Mouse (Mus musculus) spleen, adult 2 months (tissue): ENCODE results near the gene Psmg4. TPM values are rescaled to one million over a fixed set of nuclear protein-coding genes. Genes with fewer than 3 reads are reported as not detected.
A peak's percentile ranks its signal among the peaks of the same experiment; 100 is the strongest.

Experiments used
- DNase-seq, 2 experiments: peaks; one replicate each; pipeline versions ENCODE4 v3.0.0 to v3.0.0-alpha.2; 2012 to 2021; ENCODE audit warnings: low spot score in 2 of 2, low read depth in 1 of 2
- H3K27ac ChIP-seq: fragments of 200-500 bp; 2 replicates; pipeline ENCODE4 v1.5.1; 2012; ENCODE audit warnings: low read length, inconsistent platforms; ENCODE audit not compliant: insufficient read depth
- H3K27me3 ChIP-seq: fragments of 200-500 bp; 2 replicates; pipeline ENCODE4 v1.6.1; 2012; ENCODE audit warnings: mild to moderate bottlenecking, moderate library complexity, low read length, inconsistent platforms; ENCODE audit not compliant: control insufficient read depth, insufficient read depth
- H3K36me3 ChIP-seq: fragments of 200-500 bp; 2 replicates; pipeline ENCODE4 v1.6.1; 2012; ENCODE audit warnings: mild to moderate bottlenecking, low read length, inconsistent platforms; ENCODE audit not compliant: control insufficient read depth, insufficient read depth
- H3K4me1 ChIP-seq: fragments of 200-500 bp; 2 replicates; pipeline ENCODE4 v1.6.1; 2011; ENCODE audit warnings: inconsistent platforms; ENCODE audit not compliant: control insufficient read depth, insufficient read depth, insufficient read length
- H3K4me3 ChIP-seq: fragments of 200-500 bp; 2 replicates; pipeline ENCODE4 v1.5.1; 2011; ENCODE audit warnings: mild to moderate bottlenecking, inconsistent platforms; ENCODE audit not compliant: insufficient read depth, insufficient read length; ENCODE audit errors: extremely low read depth
- CTCF ChIP-seq: fragments of 200-500 bp; IDR thresholded peaks from 2 replicates; pipeline ENCODE4 v1.5.1; 2011; ENCODE audit warnings: mild to moderate bottlenecking, inconsistent platforms; ENCODE audit not compliant: insufficient read depth, insufficient read length, insufficient replicate concordance; ENCODE audit errors: extremely low read depth
- POLR2A ChIP-seq: fragments of 200-500 bp; IDR thresholded peaks from 2 replicates; pipeline ENCODE4 v1.6.1; 2011; ENCODE audit warnings: low read depth, low read length, inconsistent platforms
- WGBS: fragments of 180-500 bp; shearing (Covaris S2); methylation state at CpG from one replicate; pipeline ENCODE4 v1.1.7; 2018; 5-methylcytosine and 5-hydroxymethylcytosine counted together
- polyA plus RNA-seq: library from polyadenylated mRNA; depleted of rRNA; stranded (reverse); fragments of >200 nt; gene quantifications from 2 replicates; pipeline ENCODE4 v1.2.3, GENCODE M21; 2012

Gene Psmg4
- polyA plus RNA-seq, 1 experiment, result 104 TPM

GRCm38 (mm10) chr13:34163304-34163975 is 676 bp downstream of the Psmg4 start:
- no peaks in the 10 kb centered on the region for H3K27me3 ChIP-seq
- 0 out of 2 replicates have a peak overlapping the region, but pooled peaks have one; percentile 43 for H3K27ac ChIP-seq
- H3K36me3 ChIP-seq, result peaks cover 3% of the 10 kb centered on the region; the same call in 1 of the 2 replicates
- no peak for TF ChIP-seq POLR2A
- TF ChIP-seq CTCF, result no peak
- DNase-seq, result no peak
- H3K4me1 ChIP-seq, result peaks cover 3% of the 10 kb centered on the region; the same call in 1 of the 2 replicates
- WGBS, result 17% methylated on average over 12 of the region's 12 CpGs
- peak overlapping the region; percentile 98 for H3K4me3 ChIP-seq

- Histone ChIP-seq H3K4me1 (no peaks in the 10 kb centered on the region), H3K36me3 (peaks cover 3% of the 10 kb centered on the region; the same call in 1 of the 2 replicates), H3K27ac (no peak overlapping the region), H3K27me3 (no peaks in the 10 kb centered on the region), H3K4me3 (no peak overlapping the region)
- DNase-seq, result no peak
- 94% methylated on average over 6 of the region's 6 CpGs for WGBS
- no peak for TF ChIP-seq CTCF
- no peak for TF ChIP-seq POLR2A
Measured at GRCm38 (mm10) chr13:34174025-34174424, 11.3 kb downstream of the Psmg4 start.

GRCm38 (mm10) chr13:34181624-34182023 is 18.9 kb downstream of the Psmg4 start:
- no peak overlapping the region for H3K27ac ChIP-seq
- no peak overlapping the region for H3K4me3 ChIP-seq
- 0 out of 2 replicates have a peak, but pooled peaks cover 4% of the 10 kb centered on the region for H3K36me3 ChIP-seq
- TF ChIP-seq POLR2A, result no peak
- no peak for TF ChIP-seq CTCF
- no peaks in the 10 kb centered on the region for H3K4me1 ChIP-seq
- no peak for DNase-seq
- no peaks in the 10 kb centered on the region for H3K27me3 ChIP-seq
- WGBS, result 80% methylated on average over 5 of the region's 5 CpGs

- H3K4me1 ChIP-seq, result peaks cover 2% of the 10 kb centered on the region
- no peak overlapping the region for H3K4me3 ChIP-seq
- 95% methylated on average over 2 of the region's 2 CpGs for WGBS
- 0 out of 2 replicates have a peak, but pooled peaks cover 2% of the 10 kb centered on the region for H3K36me3 ChIP-seq
- no peak for DNase-seq
- H3K27ac ChIP-seq, result no peak overlapping the region
- TF ChIP-seq POLR2A, result no peak
- no peak for TF ChIP-seq CTCF
- H3K27me3 ChIP-seq, result no peaks in the 10 kb centered on the region
Measured at GRCm38 (mm10) chr13:34185371-34185770, 22.6 kb downstream of the Psmg4 start.

- peak; percentile 53 to 55 for DNase-seq
- no peaks in the 10 kb centered on the region for H3K27me3 ChIP-seq
- WGBS, result under 1% methylated on average over 5 of the region's 5 CpGs
- peak overlapping the region; percentile 1; the same call in 1 of the 2 replicates for H3K4me3 ChIP-seq
- 0 out of 2 replicates have a peak, but pooled peaks cover 2% of the 10 kb centered on the region for H3K36me3 ChIP-seq
- peaks cover 2% of the 10 kb centered on the region for H3K4me1 ChIP-seq
- H3K27ac ChIP-seq, result peak overlapping the region; percentile 55; the same call in 1 of the 2 replicates
- TF ChIP-seq POLR2A, result no peak
- TF ChIP-seq CTCF, result peak; percentile 67; the same call in 1 of the 2 replicates
Measured at GRCm38 (mm10) chr13:34187571-34187970, 24.8 kb downstream of the Psmg4 start.

- Histone ChIP-seq H3K27ac (no peak overlapping the region), H3K36me3 (no peaks in the 10 kb centered on the region), H3K4me1 (peaks cover 2% of the 10 kb centered on the region), H3K27me3 (no peaks in the 10 kb centered on the region), H3K4me3 (no peak overlapping the region)
- TF ChIP-seq POLR2A (no peak), CTCF (no peak)
- 84% methylated on average over 8 of the region's 8 CpGs for WGBS
- DNase-seq, result no peak
Measured at GRCm38 (mm10) chr13:34192414-34193191, 29.8 kb downstream of the Psmg4 start.

GRCm38 (mm10) chr13:34193384-34193783 is 30.6 kb downstream of the Psmg4 start:
- no peak for DNase-seq
- Histone ChIP-seq H3K27ac (no peak overlapping the region), H3K4me1 (peaks cover 2% of the 10 kb centered on the region), H3K36me3 (no peaks in the 10 kb centered on the region), H3K4me3 (no peak overlapping the region), H3K27me3 (no peaks in the 10 kb centered on the region)
- 50% methylated on average over 8 of the region's 8 CpGs for WGBS
- TF ChIP-seq CTCF, result no peak
- TF ChIP-seq POLR2A, result no peak
